Mouse (Mus musculus) hindbrain, postnatal 0 days (tissue): ENCODE data around the gene Ces2c. TPM values are rescaled to one million over a fixed set of nuclear protein-coding genes. Genes with fewer than 3 reads are reported as not detected.

Experiments
- ATAC-seq: fragments of 200-750 bp; cut with Nextera tagmentation; 2 replicates; pipeline ENCODE4 v1.8.0; 2017; ENCODE audit warnings: mild to moderate bottlenecking, moderate TSS enrichment, moderate library complexity
- DNase-seq: peaks from one replicate; pipeline ENCODE4 v3.0.0-alpha.2; 2015; ENCODE audit warnings: low spot score
- H3K27ac ChIP-seq: fragments of 300-500 bp; sonication (generic); 2 replicates; pipeline ENCODE4 v1.5.1; 2014; ENCODE audit warnings: mild to moderate bottlenecking
- H3K27me3 ChIP-seq: fragments of 300-500 bp; sonication (generic); 2 replicates; pipeline ENCODE4 v1.6.1; 2014; ENCODE audit warnings: low read length, mixed read lengths; ENCODE audit not compliant: insufficient read depth
- H3K36me3 ChIP-seq: fragments of 300-500 bp; sonication (generic); 2 replicates; pipeline ENCODE4 v1.6.1; 2014; ENCODE audit warnings: low read length, mixed read lengths; ENCODE audit not compliant: insufficient read depth
- H3K4me1 ChIP-seq: fragments of 300-500 bp; sonication (generic); 2 replicates; pipeline ENCODE4 v1.6.1; 2014; ENCODE audit warnings: antibody characterized with exemption, low read length, mixed read lengths; ENCODE audit not compliant: insufficient read depth
- H3K4me2 ChIP-seq: fragments of 300-500 bp; sonication (generic); 2 replicates; pipeline ENCODE4 v1.6.1; 2014; ENCODE audit warnings: low read depth, mild to moderate bottlenecking, low read length, moderate library complexity, mixed read lengths
- H3K4me3 ChIP-seq: fragments of 300-500 bp; sonication (generic); 2 replicates; pipeline ENCODE4 v1.5.1; 2014; ENCODE audit warnings: low read length
- H3K9ac ChIP-seq: fragments of 300-500 bp; sonication (generic); replicated peaks from 2 replicates; pipeline ENCODE4 v1.6.1; 2014; ENCODE audit warnings: mild to moderate bottlenecking, low read length, moderate library complexity, mixed read lengths
- H3K9me3 ChIP-seq: fragments of 300-500 bp; sonication (generic); 2 replicates; pipeline ENCODE4 v1.6.1; 2016; ENCODE audit warnings: low read length, mixed read lengths
- CTCF ChIP-seq: IDR thresholded peaks from 2 replicates; pipeline ENCODE4 v1.5.1; 2016; ENCODE audit warnings: antibody characterized with exemption, control low read depth, low read depth
- WGBS: fragments of 180-500 bp; shearing (Covaris S2); extraction: QIAGEN DNeasy Blood & Tissue Kit; methylation state at CpG from one replicate; pipeline ENCODE4 v1.1.7; 2014; 5-methylcytosine and 5-hydroxymethylcytosine counted together
- polyA plus RNA-seq: library from polyadenylated mRNA; unstranded; fragments of >200 nt; fragmentation: Nextera tagmentation; extraction: Ambion mirVana; gene quantifications from 2 replicates; pipeline ENCODE4 v1.2.1, GENCODE M21; 2015
- total RNA-seq: library from RNA; depleted of rRNA; stranded (reverse); fragments of >200 nt; gene quantifications from 2 replicates; pipeline ENCODE4 v1.2.3, GENCODE M21; 2014; rRNA removed

The Ces2c gene
- total and polyA plus RNA-seq, 2 experiments from 2014 or later = not detected

- Histone ChIP-seq H3K36me3 (no peaks in the 10 kb centered on the region), H3K4me3 (no peak overlapping the region), H3K27ac (no peak overlapping the region), H3K27me3 (no peaks in the 10 kb centered on the region), H3K9ac (no peak overlapping the region), H3K9me3 (no peaks in the 10 kb centered on the region), H3K4me1 (no peaks in the 10 kb centered on the region), H3K4me2 (no peak overlapping the region)
- 86% methylated on average over 2 of the region's 2 CpGs for WGBS
- 0 out of 2 replicates have a peak, but pooled peaks have one; percentile 20 for TF ChIP-seq CTCF
- DNase-seq = peak; percentile 3
- no peak for ATAC-seq
Measured at GRCm38 (mm10) chr8:104901746-104902145, 54.9 kb downstream of the Ces2c start.

Other genes starting within 250 kb of the Ces2c start
- not detected in 2 replicates for gene Cdh16, start 222.7 kb upstream of the Ces2c start, total RNA-seq
- not detected in 2 replicates for gene Cdh16, start 222.7 kb upstream of the Ces2c start, polyA plus RNA-seq
- gene Rrad, start 215.7 kb upstream of the Ces2c start, total RNA-seq = 3.9 and 5.1 TPM in 2 replicates
- gene Rrad, start 215.7 kb upstream of the Ces2c start, polyA plus RNA-seq = 2.4 and 2.7 TPM in 2 replicates
- 55.2 and 73.6 TPM in 2 replicates for gene Ciao2b, start 205.1 kb upstream of the Ces2c start, total RNA-seq
- 103 and 104 TPM in 2 replicates for gene Ciao2b, start 205.1 kb upstream of the Ces2c start, polyA plus RNA-seq
- not detected in 2 replicates for gene Ces2a, start 113.1 kb upstream of the Ces2c start, total RNA-seq
- not detected in 2 replicates for gene Ces2a, start 113.1 kb upstream of the Ces2c start, polyA plus RNA-seq
- gene Ces2b, start 15.5 kb upstream of the Ces2c start, total RNA-seq = 0.10 TPM in 1 of 2 replicates, not detected in the other
- 0.08 TPM in 2 replicates for gene Ces2b, start 15.5 kb upstream of the Ces2c start, polyA plus RNA-seq
- gene Ces2e, start 79.2 kb downstream of the Ces2c start, total RNA-seq = not detected in 2 replicates
- gene Ces2e, start 79.2 kb downstream of the Ces2c start, polyA plus RNA-seq = not detected in 2 replicates
- gene Ces2f, start 100.3 kb downstream of the Ces2c start, total RNA-seq = not detected in 2 replicates
- not detected in 2 replicates for gene Ces2f, start 100.3 kb downstream of the Ces2c start, polyA plus RNA-seq
- gene Ces2g, start 114.7 kb downstream of the Ces2c start, total RNA-seq = 0.31 TPM in 1 of 2 replicates, not detected in the other
- 0.19 and 0.20 TPM in 2 replicates for gene Ces2g, start 114.7 kb downstream of the Ces2c start, polyA plus RNA-seq
- gene Ces2h, start 153.8 kb downstream of the Ces2c start, total RNA-seq = not detected in 2 replicates
- not detected in 2 replicates for gene Ces2h, start 153.8 kb downstream of the Ces2c start, polyA plus RNA-seq
- not detected in 2 replicates for gene Ces3a, start 201.5 kb downstream of the Ces2c start, total RNA-seq
- gene Ces3a, start 201.5 kb downstream of the Ces2c start, polyA plus RNA-seq = not detected in 2 replicates
- gene Ces3b, start 236.7 kb downstream of the Ces2c start, total RNA-seq = not detected in 2 replicates
- not detected in 2 replicates for gene Ces3b, start 236.7 kb downstream of the Ces2c start, polyA plus RNA-seq